Mouse (Mus musculus): ENCODE results near the gene Klhl26. TPM values are rescaled to one million over a fixed set of nuclear protein-coding genes. Genes with fewer than 3 reads are reported as not detected.

Gene Klhl26
- polyA plus RNA-seq, 1 experiment from 2014 or later, result 6.7 TPM

- WGBS (ENCODE audit: insufficient replicate concordance), result 8% methylated on average over 12 of the region's 12 CpGs
- Histone ChIP-seq H3K9ac (no peak overlapping the region), H3K27ac (no peak overlapping the region), H3K4me1 (replicated peaks) (peaks cover 51% of the 10 kb centered on the region), H3K27me3 (peaks cover 99% of the 10 kb centered on the region), H3K9me3 (replicated peaks) (no peaks in the 10 kb centered on the region), H3K4me3 (replicated peaks) (no peak overlapping the region), H3K36me3 (no peaks in the 10 kb centered on the region), H3K4me2 (no peak overlapping the region)
- ATAC-seq (ENCODE audit: low read depth) (no peak), DNase-seq (no peak)
These were observed 18.9 kb upstream of the Klhl26 start for GRCm38 (mm10) chr8:70495771-70496062.

DNA sequence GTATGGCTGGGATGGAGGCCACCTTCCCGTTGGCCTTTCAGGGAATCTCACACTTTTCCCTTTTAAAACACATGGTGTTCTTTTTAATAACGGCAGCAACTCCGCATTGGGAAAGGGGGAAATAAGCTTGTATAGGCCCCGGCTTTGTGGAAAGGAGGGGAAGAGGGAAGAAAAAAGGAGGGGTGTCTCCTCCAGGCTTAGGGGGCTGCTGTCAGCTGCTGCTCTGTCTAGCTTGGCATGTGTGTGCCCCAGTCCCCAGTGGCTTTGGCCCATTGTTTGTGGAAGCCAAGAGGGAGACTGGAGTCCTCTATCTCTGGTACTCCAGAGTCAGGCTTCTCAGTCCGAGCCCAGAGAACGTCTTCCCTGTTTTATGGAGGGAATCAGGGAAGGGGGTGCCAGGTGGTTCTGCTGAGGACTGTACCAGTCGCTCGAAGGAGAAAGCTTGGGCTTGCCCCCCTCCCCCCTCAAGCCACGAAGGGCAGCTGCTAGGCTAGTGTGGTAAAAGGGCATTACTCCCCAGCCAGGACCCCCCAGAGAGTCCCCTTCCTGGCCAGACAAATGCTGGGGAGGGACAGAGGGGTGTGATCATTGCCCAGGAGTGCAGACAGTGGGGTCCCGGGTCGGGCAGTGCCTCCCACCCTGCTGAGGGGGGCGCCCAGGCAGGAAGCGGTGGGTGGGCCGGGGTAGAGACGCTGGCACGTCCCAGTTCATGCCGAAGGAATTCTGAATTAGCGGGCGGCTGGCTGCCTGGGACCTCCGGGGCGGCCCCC is 18.4 kb upstream of the Klhl26 start:
- 4% methylated on average over 21 of the region's 21 CpGs for WGBS (ENCODE audit: insufficient replicate concordance)
- H3K9ac ChIP-seq, result no peak overlapping the region

DNA sequence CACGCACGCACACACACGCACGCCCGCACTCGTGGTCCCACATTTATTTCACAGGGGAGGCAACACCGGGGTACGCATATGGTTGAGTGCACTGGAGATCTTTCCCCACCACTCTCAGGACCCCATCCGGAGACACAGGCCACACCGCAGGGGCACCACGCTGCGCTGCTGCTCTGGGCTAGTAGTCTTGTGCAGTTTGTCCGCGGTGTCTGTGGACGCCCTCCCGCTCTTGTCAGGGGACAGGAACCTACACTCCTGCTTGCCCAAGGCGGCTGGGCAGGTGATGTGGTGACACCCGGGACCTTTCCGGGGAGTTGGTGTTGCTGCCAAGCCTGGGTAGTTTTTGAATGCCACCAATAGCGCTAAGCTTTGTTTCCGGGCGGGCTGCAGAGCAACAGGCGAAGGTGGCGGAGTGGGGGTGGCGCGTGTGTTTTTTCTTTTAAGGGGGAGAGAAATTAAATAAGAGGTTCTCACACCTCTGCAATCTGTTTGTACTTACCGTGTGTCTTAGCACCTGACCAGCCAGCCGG is 17.7 kb upstream of the Klhl26 start:
- H3K27ac ChIP-seq, result no peak overlapping the region
- no peak for DNase-seq

More for the DNA sequence above, 18.4 kb upstream of the Klhl26 start:
- ATAC-seq (ENCODE audit: low read depth) (no peak), DNase-seq (no peak)
- H3K27ac ChIP-seq, result no peak overlapping the region
- no peaks in the 10 kb centered on the region for H3K36me3 ChIP-seq
- no peak overlapping the region for H3K4me3 ChIP-seq (replicated peaks)
- H3K4me1 ChIP-seq (replicated peaks), result peaks cover 46% of the 10 kb centered on the region
- H3K4me2 ChIP-seq, result no peak overlapping the region
- no peaks in the 10 kb centered on the region for H3K9me3 ChIP-seq (replicated peaks)
- H3K27me3 ChIP-seq, result peaks cover 99% of the 10 kb centered on the region

GRCm38 (mm10) chr8:70493692-70494415 is 17.1 kb upstream of the Klhl26 start:
- H3K27me3 ChIP-seq, result peaks cover 100% of the 10 kb centered on the region
- H3K9me3 ChIP-seq (replicated peaks), result no peaks in the 10 kb centered on the region
- peaks cover 42% of the 10 kb centered on the region for H3K4me1 ChIP-seq (replicated peaks)
- H3K27ac ChIP-seq, result no peak overlapping the region
- H3K4me3 ChIP-seq (replicated peaks), result peak overlapping the region; percentile 45
- ATAC-seq (ENCODE audit: low read depth) (no peak), DNase-seq (no peak)
- H3K4me2 ChIP-seq, result no peak overlapping the region
- no peak overlapping the region for H3K9ac ChIP-seq
- 2% methylated on average over 46 of the region's 47 CpGs for WGBS (ENCODE audit: insufficient replicate concordance)
- H3K36me3 ChIP-seq, result no peaks in the 10 kb centered on the region

More for the DNA sequence above, 17.7 kb upstream of the Klhl26 start:
- 5% methylated on average over 28 of the region's 28 CpGs for WGBS (ENCODE audit: insufficient replicate concordance)
- peaks cover 100% of the 10 kb centered on the region for H3K27me3 ChIP-seq
- no peak overlapping the region for H3K9ac ChIP-seq
- H3K4me1 ChIP-seq (replicated peaks), result peaks cover 42% of the 10 kb centered on the region
- no peaks in the 10 kb centered on the region for H3K36me3 ChIP-seq
- ATAC-seq (ENCODE audit: low read depth), result no peak
- H3K4me2 ChIP-seq, result no peak overlapping the region
- H3K4me3 ChIP-seq (replicated peaks), result no peak overlapping the region
- H3K9me3 ChIP-seq (replicated peaks), result no peaks in the 10 kb centered on the region

DNA sequence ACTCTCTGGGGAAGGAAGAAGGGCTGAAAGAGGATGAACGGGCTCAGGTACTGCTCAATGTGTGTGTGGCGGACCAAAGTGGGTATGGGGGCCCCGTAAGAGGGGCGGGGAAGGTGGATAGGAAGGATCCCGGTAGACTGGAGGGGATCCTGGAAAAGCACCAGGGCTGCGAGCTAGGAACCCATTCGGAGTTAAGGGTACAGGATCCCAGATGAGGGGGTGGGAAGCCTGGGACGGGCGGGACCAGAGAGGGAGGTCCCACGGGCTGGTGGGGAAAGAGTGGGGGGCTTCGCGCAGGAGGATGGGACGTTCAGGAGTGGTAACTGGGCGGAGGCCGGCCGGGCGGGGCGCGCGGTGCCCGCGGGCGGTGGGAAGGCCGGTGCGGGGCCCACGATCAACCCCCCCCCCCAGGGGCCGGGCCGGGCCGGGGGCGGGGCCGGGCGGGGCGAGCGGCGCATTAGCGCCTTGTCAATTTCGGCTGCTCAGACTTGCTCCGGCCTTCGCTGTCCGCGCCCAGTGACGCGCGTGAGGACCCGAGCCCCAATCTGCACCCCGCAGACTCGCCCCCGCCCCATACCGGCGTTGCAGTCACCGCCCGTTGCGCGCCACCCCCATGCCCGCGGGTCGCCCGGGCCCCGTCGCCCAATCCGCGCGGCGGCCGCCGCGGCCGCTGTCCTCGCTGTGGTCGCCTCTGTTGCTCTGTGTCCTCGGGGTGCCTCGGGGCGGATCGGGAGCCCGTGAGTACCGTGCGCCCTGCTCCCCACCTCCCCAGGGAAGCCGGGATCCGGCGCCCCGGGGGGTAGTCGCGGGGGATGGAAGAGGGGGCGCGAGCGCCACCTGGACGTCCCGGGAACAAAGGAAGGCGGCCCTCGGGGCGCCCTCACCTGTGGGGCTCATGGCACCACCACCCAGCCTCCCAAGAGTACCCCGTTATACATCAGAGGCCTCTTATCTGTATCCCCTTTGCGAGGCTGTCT is 16.2 kb upstream of the Klhl26 start, which contains the start of gene Crlf1:
TSS of gene Crlf1 (plus strand) at position 495 of the 977 bp plus-strand sequence.
- Histone ChIP-seq H3K27ac (no peak within 1 kb of the TSS), H3K9me3 (replicated peaks) (no peaks in the 10 kb centered on the region), H3K4me3 (replicated peaks) (peak within 1 kb of the TSS; percentile 45), H3K9ac (no peak within 1 kb of the TSS), H3K36me3 (no peaks in the 10 kb centered on the region), H3K4me2 (peak within 1 kb of the TSS; percentile 57), H3K27me3 (peaks cover 100% of the 10 kb centered on the region), H3K4me1 (replicated peaks) (peaks cover 44% of the 10 kb centered on the region)
- DNase-seq (no peak), ATAC-seq (ENCODE audit: low read depth) (no peak)
- WGBS (ENCODE audit: insufficient replicate concordance), result 2% methylated on average over 83 of the region's 93 CpGs

GRCm38 (mm10) chr8:70490880-70491495 is 14.2 kb upstream of the Klhl26 start:
- Histone ChIP-seq H3K27me3 (peaks cover 100% of the 10 kb centered on the region), H3K9ac (no peak overlapping the region), H3K27ac (no peak overlapping the region), H3K4me1 (replicated peaks) (peaks cover 47% of the 10 kb centered on the region), H3K36me3 (no peaks in the 10 kb centered on the region), H3K4me2 (no peak overlapping the region), H3K9me3 (replicated peaks) (no peaks in the 10 kb centered on the region), H3K4me3 (replicated peaks) (no peak overlapping the region)
- no peak for DNase-seq
- no peak for ATAC-seq (ENCODE audit: low read depth)
- 4% methylated on average over 20 of the region's 20 CpGs for WGBS (ENCODE audit: insufficient replicate concordance)

- H3K9me3 ChIP-seq (replicated peaks), result no peaks in the 10 kb centered on the region
- H3K27ac ChIP-seq, result no peak overlapping the region
- no peak overlapping the region for H3K4me3 ChIP-seq (replicated peaks)
- WGBS (ENCODE audit: insufficient replicate concordance), result 12% methylated on average over 10 of the region's 10 CpGs
- peaks cover 100% of the 10 kb centered on the region for H3K27me3 ChIP-seq
- no peaks in the 10 kb centered on the region for H3K36me3 ChIP-seq
- no peak overlapping the region for H3K4me2 ChIP-seq
- no peak for DNase-seq
- no peak overlapping the region for H3K9ac ChIP-seq
- no peak for ATAC-seq (ENCODE audit: low read depth)
- H3K4me1 ChIP-seq (replicated peaks), result peaks cover 40% of the 10 kb centered on the region
These were observed 13.5 kb upstream of the Klhl26 start for GRCm38 (mm10) chr8:70490061-70490879.

GRCm38 (mm10) chr8:70489576-70489975 is 12.8 kb upstream of the Klhl26 start:
- H3K4me2 ChIP-seq, result peak overlapping the region; percentile 50
- peaks cover 100% of the 10 kb centered on the region for H3K27me3 ChIP-seq
- DNase-seq (no peak), ATAC-seq (ENCODE audit: low read depth) (no peak)
- peak overlapping the region; percentile 39 for H3K4me3 ChIP-seq (replicated peaks)
- 3% methylated on average over 39 of the region's 41 CpGs for WGBS (ENCODE audit: insufficient replicate concordance)
- no peak overlapping the region for H3K27ac ChIP-seq
- no peak overlapping the region for H3K9ac ChIP-seq
- no peaks in the 10 kb centered on the region for H3K9me3 ChIP-seq (replicated peaks)
- H3K4me1 ChIP-seq (replicated peaks), result peaks cover 40% of the 10 kb centered on the region
- no peaks in the 10 kb centered on the region for H3K36me3 ChIP-seq

DNA sequence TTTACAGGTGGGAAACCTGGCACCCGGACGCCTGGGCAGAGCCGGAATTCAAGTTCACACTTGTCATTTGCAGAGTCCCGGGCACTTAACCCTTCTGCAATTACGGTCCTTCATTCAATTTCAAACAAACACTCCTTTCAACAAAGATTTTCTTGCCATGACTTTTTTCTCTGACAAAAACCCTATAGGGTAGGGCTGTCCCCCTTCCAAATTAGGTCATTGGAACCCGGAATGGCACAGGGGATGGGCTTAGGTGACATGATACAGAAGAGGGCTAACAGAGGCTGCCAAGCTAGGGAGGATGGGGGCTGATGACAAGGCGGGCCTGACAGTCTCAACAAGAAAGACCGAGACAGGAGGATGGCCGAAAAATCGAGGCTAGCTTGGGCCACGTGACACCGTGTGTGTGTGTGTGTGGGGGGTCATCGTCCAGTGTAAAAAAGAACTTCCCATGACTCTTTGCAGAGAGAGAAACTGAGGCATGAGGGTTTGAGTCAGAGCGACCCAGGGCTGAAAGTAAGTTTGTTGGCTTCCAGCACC is 12.2 kb upstream of the Klhl26 start:
- H3K9ac ChIP-seq, result no peak overlapping the region
- no peak for DNase-seq
- WGBS (ENCODE audit: insufficient replicate concordance), result 3% methylated on average over 14 of the region's 14 CpGs

More for the DNA sequence above, 12.2 kb upstream of the Klhl26 start:
- ATAC-seq (ENCODE audit: low read depth), result no peak
- no peaks in the 10 kb centered on the region for H3K9me3 ChIP-seq (replicated peaks)
- no peak overlapping the region for H3K27ac ChIP-seq
- peaks cover 40% of the 10 kb centered on the region for H3K4me1 ChIP-seq (replicated peaks)
- H3K36me3 ChIP-seq, result no peaks in the 10 kb centered on the region
- peak overlapping the region; percentile 55 for H3K4me2 ChIP-seq
- peaks cover 100% of the 10 kb centered on the region for H3K27me3 ChIP-seq
- peak overlapping the region; percentile 39 for H3K4me3 ChIP-seq (replicated peaks)
